Mouse (Mus musculus) lung, embryonic 16.5 days (tissue): ENCODE results near the gene Srp54c. TPM values are rescaled to one million over a fixed set of nuclear protein-coding genes. Genes with fewer than 3 reads are reported as not detected.

Experiments used
- ATAC-seq: fragments of 200-750 bp; cut with Nextera tagmentation; 2 replicates; pipeline ENCODE4 v1.8.0; 2017; ENCODE audit warnings: low read depth, mild to moderate bottlenecking, moderate library complexity
- H3K27ac ChIP-seq: fragments of 300-500 bp; sonication (generic); 2 replicates; pipeline ENCODE4 v1.5.1; 2014; ENCODE audit warnings: mild to moderate bottlenecking, control low read depth, low read length
- H3K27me3 ChIP-seq: fragments of 300-500 bp; sonication (generic); 2 replicates; pipeline ENCODE4 v1.6.1; 2014; ENCODE audit warnings: low read depth, low read length, mixed read lengths; ENCODE audit not compliant: control insufficient read depth, insufficient read depth
- H3K36me3 ChIP-seq: fragments of 300-500 bp; sonication (generic); 2 replicates; pipeline ENCODE4 v1.6.1; 2014; ENCODE audit warnings: low read length; ENCODE audit not compliant: control insufficient read depth, insufficient read depth
- H3K4me1 ChIP-seq: fragments of 300-500 bp; sonication (generic); replicated peaks from 2 replicates; pipeline ENCODE4 v1.6.1; 2014; ENCODE audit warnings: low read length, mixed read lengths; ENCODE audit not compliant: control insufficient read depth, insufficient read depth
- H3K4me2 ChIP-seq: fragments of 300-500 bp; sonication (generic); 2 replicates; pipeline ENCODE4 v1.6.1; 2014; ENCODE audit warnings: low read depth, low read length, control low read depth
- H3K4me3 ChIP-seq: fragments of 300-500 bp; sonication (generic); 2 replicates; pipeline ENCODE4 v1.5.1; 2014; ENCODE audit warnings: mild to moderate bottlenecking, low read length, control low read depth
- H3K9ac ChIP-seq: fragments of 300-500 bp; sonication (generic); 2 replicates; pipeline ENCODE4 v1.6.1; 2014; ENCODE audit warnings: low read length, control low read depth
- H3K9me3 ChIP-seq: fragments of 300-500 bp; sonication (generic); 2 replicates; pipeline ENCODE4 v1.6.1; 2016; ENCODE audit warnings: low read length; ENCODE audit not compliant: control insufficient read depth
- WGBS: fragments of 180-500 bp; shearing (Covaris S2); extraction: QIAGEN DNeasy Blood & Tissue Kit; methylation state at CpG from one replicate; pipeline ENCODE4 v1.1.7; 2014; 5-methylcytosine and 5-hydroxymethylcytosine counted together
- polyA plus RNA-seq: library from polyadenylated mRNA; unstranded; fragments of >200 nt; fragmentation: Nextera tagmentation; extraction: Ambion mirVana; gene quantifications from 2 replicates; pipeline ENCODE4 v1.2.1, GENCODE M21; 2015

The Srp54c gene
- polyA plus RNA-seq, 1 experiment from 2014 or later: 72.7 TPM

GRCm38 (mm10) chr12:55306371-55306770 is 76.4 kb downstream of the Srp54c start:
- no peaks in the 10 kb centered on the region for H3K9me3 ChIP-seq
- H3K27ac ChIP-seq: no peak overlapping the region
- 96% methylated on average over 4 of the region's 4 CpGs for WGBS
- H3K27me3 ChIP-seq: no peaks in the 10 kb centered on the region
- no peak overlapping the region for H3K4me2 ChIP-seq
- peaks cover 9% of the 10 kb centered on the region for H3K36me3 ChIP-seq
- no peak for ATAC-seq
- no peak overlapping the region for H3K9ac ChIP-seq
- no peak overlapping the region for H3K4me3 ChIP-seq
- peaks cover 12% of the 10 kb centered on the region for H3K4me1 ChIP-seq

- no peak overlapping the region for H3K4me3 ChIP-seq
- no peaks in the 10 kb centered on the region for H3K27me3 ChIP-seq
- H3K4me2 ChIP-seq: no peak overlapping the region
- H3K9me3 ChIP-seq: no peaks in the 10 kb centered on the region
- H3K9ac ChIP-seq: no peak overlapping the region
- H3K4me1 ChIP-seq: peaks cover 7% of the 10 kb centered on the region
- H3K36me3 ChIP-seq: peaks cover 9% of the 10 kb centered on the region
- 81% methylated on average over 6 of the region's 6 CpGs for WGBS
- no peak for ATAC-seq
- no peak overlapping the region for H3K27ac ChIP-seq
Observed at GRCm38 (mm10) chr12:55307566-55307965, 77.6 kb downstream of the Srp54c start.

- Histone ChIP-seq H3K27ac (no peak overlapping the region), H3K27me3 (no peaks in the 10 kb centered on the region), H3K9ac (no peak overlapping the region), H3K36me3 (peaks cover 9% of the 10 kb centered on the region), H3K4me2 (no peak overlapping the region), H3K4me1 (peaks cover 4% of the 10 kb centered on the region), H3K4me3 (no peak overlapping the region), H3K9me3 (no peaks in the 10 kb centered on the region)
- ATAC-seq: no peak
- 88% methylated on average over 9 of the region's 9 CpGs for WGBS
Observed at GRCm38 (mm10) chr12:55308731-55309130, 78.8 kb downstream of the Srp54c start.

DNA sequence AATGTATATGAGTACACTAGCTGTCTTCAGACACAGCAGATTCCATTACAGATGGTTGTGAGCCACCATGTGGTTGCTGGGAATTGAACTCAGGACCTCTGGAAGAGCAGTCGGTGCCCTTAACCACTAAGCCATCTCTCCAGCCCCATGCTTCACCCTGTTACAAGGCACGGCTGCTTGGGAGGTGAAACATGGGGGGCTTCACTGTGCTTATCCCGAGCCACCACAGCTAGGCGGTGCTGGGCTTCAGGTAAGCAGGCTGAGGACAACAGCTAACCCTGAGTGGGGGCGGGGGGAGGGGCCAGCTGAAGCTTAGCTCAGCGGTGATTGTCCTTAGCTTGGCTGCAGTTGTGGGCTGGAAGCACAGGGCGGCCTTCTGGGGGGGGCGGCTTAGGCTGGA is 79.5 kb downstream of the Srp54c start:
- WGBS: 73% methylated on average over 8 of the region's 8 CpGs
- no peaks in the 10 kb centered on the region for H3K4me1 ChIP-seq
- H3K4me2 ChIP-seq: no peak overlapping the region
- H3K9me3 ChIP-seq: no peaks in the 10 kb centered on the region
- no peak for ATAC-seq
- H3K27me3 ChIP-seq: no peaks in the 10 kb centered on the region
- no peak overlapping the region for H3K9ac ChIP-seq
- no peak overlapping the region for H3K4me3 ChIP-seq
- peaks cover 9% of the 10 kb centered on the region for H3K36me3 ChIP-seq
- H3K27ac ChIP-seq: no peak overlapping the region

DNA sequence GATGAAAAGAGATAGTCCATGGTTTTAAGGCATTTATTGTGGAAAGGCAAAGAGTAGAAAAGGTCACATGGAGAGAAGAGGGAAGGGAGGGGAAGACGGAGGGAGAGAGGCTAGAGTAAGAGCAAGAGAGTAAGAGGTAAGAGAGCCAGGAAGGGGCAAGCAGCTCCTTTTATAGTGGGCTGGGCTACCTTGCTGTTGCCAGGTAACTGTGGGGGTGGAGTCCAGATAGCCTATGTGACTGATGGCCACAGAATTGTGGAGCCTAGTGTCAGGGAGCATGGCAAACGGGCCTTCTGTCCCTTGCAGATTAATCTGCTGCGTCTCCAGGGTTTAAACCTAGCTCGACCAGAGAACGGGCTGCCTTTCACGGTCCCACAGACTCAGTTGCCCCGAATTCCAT is 81.9 kb downstream of the Srp54c start:
- Histone ChIP-seq H3K36me3 (peaks cover 5% of the 10 kb centered on the region; the same call in 1 of the 2 replicates), H3K27ac (no peak overlapping the region), H3K27me3 (no peaks in the 10 kb centered on the region), H3K4me2 (no peak overlapping the region), H3K4me1 (peaks cover 3% of the 10 kb centered on the region; the same call in 1 of the 2 replicates), H3K9me3 (no peaks in the 10 kb centered on the region), H3K4me3 (no peak overlapping the region), H3K9ac (no peak overlapping the region)
- no peak for ATAC-seq
- WGBS: 83% methylated on average over 7 of the region's 7 CpGs

Other genes starting within 250 kb of the Srp54c start
- not detected in 2 replicates for gene Gm20403, start 243.6 kb upstream of the Srp54c start, polyA plus RNA-seq
- gene Baz1a, start 215.8 kb upstream of the Srp54c start, polyA plus RNA-seq: 15.6 and 17.7 TPM in 2 replicates
- gene 2700097O09Rik, start 150.1 kb upstream of the Srp54c start, polyA plus RNA-seq: 34.5 and 38.9 TPM in 2 replicates
- 169 and 177 TPM in 2 replicates for gene Srp54a, start 149.9 kb upstream of the Srp54c start, polyA plus RNA-seq
- 21.2 and 22.7 TPM in 2 replicates for gene Fam177a, start 105.7 kb upstream of the Srp54c start, polyA plus RNA-seq
- 52.7 and 54.6 TPM in 2 replicates for gene Srp54b, start 75.1 kb upstream of the Srp54c start, polyA plus RNA-seq
- 5.1 and 8.8 TPM in 2 replicates for gene 1700047I17Rik2, start 30.6 kb upstream of the Srp54c start, polyA plus RNA-seq
- 13.2 and 16.6 TPM in 2 replicates for gene 1110008L16Rik, start 69.4 kb downstream of the Srp54c start, polyA plus RNA-seq
- 11.4 and 11.6 TPM in 2 replicates for gene Ppp2r3c, start 72.8 kb downstream of the Srp54c start, polyA plus RNA-seq
- gene Psma6, start 154.1 kb downstream of the Srp54c start, polyA plus RNA-seq: 389 and 394 TPM in 2 replicates